Mouse (Mus musculus) retina, adult 2 months (tissue): ENCODE results near the gene Gm10338.
"Not testable (repeated sequence)": the region's sequence is repeated elsewhere in the genome, so short reads cannot be mapped to it uniquely, and the experiment has no call there.

Experiments used
- DNase-seq: peaks from one replicate; pipeline ENCODE4 v3.0.0-alpha.2; 2012; ENCODE audit warnings: low read depth, low spot score

Gm10338 gene

DNA sequence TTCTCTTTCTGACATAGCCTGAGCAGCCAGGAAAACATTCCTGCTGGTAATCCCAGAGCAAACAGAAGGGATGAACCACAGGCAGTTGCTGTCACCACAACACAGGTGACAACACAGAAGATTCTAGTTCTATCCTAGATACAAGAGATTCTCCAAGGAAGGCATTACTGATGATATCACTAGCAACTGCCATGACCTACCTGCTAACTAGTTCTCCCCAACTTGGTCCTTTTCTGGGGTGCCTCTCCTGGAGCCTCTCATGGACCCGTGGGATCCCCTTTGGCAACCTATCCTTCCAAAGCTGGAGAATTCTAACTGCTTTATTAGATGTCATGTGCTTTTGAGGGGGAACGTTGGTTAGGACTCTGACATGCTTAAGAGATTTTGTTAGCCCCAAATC lies at the start of gene Gm10338:
Gm10338 (minus strand) TSS at position 101 of the 400 bp plus-strand sequence.
- DNase-seq: not testable (repeated sequence)

DNA sequence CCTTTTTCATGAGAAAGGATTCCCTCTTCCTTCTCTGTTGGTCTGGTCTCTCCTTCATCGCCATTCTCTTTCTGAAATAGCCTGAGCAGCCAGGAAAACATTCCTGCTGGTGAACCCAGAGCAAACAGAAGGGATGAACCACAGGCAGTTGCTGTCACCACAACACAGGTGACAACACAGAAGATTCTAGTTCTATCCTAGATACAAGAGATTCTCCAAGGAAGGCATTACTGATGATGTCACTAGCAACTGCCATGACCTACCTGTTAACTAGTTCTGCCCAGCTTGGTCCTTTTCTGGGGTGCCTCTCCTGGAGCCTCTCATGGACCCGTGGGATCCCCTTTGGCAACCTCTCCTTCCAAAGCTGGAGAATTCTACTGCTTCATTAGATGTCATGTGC lies 48.5 kb upstream of the Gm10338 start, which contains the start of gene Gm10128:
Gm10128 (minus strand) TSS at position 101 of the 400 bp plus-strand sequence.
- not testable (repeated sequence) for DNase-seq

DNA sequence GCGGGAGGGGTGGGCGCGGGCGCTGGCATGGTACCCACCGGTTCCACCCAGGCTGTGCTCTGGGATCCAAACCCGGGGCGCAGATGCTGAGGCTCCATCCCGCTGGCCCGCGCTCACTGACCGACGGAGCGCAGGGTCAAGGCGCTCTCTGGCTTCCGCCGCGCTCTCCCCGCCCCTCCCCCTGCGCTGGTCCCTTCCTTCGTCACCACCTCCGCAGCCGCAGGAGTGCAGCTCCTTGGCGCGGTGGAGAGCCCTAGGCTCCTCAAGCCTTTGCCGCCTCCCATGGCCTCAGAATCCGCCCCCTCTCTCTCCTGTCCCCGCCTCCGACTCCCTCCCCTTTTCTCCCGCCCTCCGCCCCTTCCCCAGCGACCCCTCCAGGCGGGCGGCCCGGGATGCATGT lies 27.0 kb downstream of the Gm10338 start, which contains the start of gene Gm3558:
Gm3558 (minus strand) TSS at position 185 of the 400 bp plus-strand sequence.
- DNase-seq: not testable (repeated sequence)

DNA sequence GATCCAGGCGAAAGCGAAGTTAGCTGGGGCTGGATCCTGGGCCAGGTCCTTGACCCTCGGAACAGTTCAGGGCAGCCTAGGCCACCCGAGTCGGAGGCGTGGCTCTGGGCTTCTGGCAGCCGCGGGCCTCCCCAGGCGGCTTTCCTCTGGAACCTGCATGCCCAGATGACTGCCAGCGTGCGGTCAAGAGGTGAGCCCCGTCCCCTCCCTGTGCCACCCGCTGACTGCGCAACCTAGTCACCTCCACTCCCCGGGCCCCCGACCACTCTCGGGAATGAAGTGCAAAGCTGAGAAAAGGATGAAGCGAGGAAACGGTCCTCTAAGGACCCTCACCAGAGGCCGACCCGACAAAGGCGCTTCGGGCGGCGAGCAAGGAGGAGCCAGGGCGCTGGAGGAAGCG lies 27.5 kb downstream of the Gm10338 start:
- not testable (repeated sequence) for DNase-seq

DNA sequence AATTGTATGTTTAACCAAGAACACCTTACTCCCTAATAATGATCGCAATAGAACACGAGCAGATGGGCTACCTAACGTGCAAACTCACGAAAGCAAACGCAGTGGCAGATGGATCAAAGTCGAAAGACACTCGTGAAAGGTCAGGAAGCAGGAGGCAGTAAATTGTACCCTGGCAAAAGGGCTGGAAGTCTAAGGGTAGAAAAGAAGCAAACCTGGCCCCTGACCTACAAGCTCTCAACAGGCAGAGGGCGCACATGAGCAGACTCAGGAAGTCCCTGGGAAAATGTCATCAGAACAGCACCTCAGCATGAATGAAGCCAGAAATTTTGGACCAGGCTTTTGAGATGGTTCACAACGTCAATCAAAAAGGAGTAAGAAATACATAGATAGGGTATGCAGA lies 28.1 kb downstream of the Gm10338 start:
- DNase-seq: not testable (repeated sequence)
